Mouse (Mus musculus) skeletal muscle tissue, adult 2 months (tissue): ENCODE results near the gene Prrc2a.

Source experiments
- DNase-seq: peaks from one replicate; pipeline ENCODE4 v3.0.0-alpha.2; 2012; ENCODE audit warnings: low read depth, low spot score

The Prrc2a gene

GRCm38 (mm10) chr17:35163326-35164081 lies 1.2 kb downstream of the Prrc2a start:
- DNase-seq, result no peak

- no peak for DNase-seq
These were observed 2.0 kb downstream of the Prrc2a start for GRCm38 (mm10) chr17:35162730-35163129.

- no peak for DNase-seq
These were observed 2.6 kb downstream of the Prrc2a start for GRCm38 (mm10) chr17:35162121-35162520.

- DNase-seq, result no peak
These were observed 3.3 kb downstream of the Prrc2a start for GRCm38 (mm10) chr17:35161421-35161820.

- no peak for DNase-seq
These were observed 5.1 kb downstream of the Prrc2a start for GRCm38 (mm10) chr17:35159638-35160037.

GRCm38 (mm10) chr17:35158850-35159593 lies 5.7 kb downstream of the Prrc2a start:
- DNase-seq, result no peak

GRCm38 (mm10) chr17:35157661-35158175 lies 7.0 kb downstream of the Prrc2a start:
- DNase-seq, result no peak

- DNase-seq, result no peak
These were observed 7.4 kb downstream of the Prrc2a start for GRCm38 (mm10) chr17:35157254-35157653.

GRCm38 (mm10) chr17:35156461-35157200 lies 8.1 kb downstream of the Prrc2a start:
- no peak for DNase-seq

GRCm38 (mm10) chr17:35155451-35155850 lies 9.2 kb downstream of the Prrc2a start:
- DNase-seq, result no peak

- no peak for DNase-seq
These were observed 10.1 kb downstream of the Prrc2a start for GRCm38 (mm10) chr17:35154616-35155015.

GRCm38 (mm10) chr17:35153931-35154330 lies 10.8 kb downstream of the Prrc2a start:
- DNase-seq, result no peak

GRCm38 (mm10) chr17:35153077-35153476 lies 11.6 kb downstream of the Prrc2a start:
- no peak for DNase-seq

GRCm38 (mm10) chr17:35152121-35152520 lies 12.6 kb downstream of the Prrc2a start:
- no peak for DNase-seq

- no peak for DNase-seq
These were observed 16.6 kb downstream of the Prrc2a start for GRCm38 (mm10) chr17:35147922-35148639.

- DNase-seq, result no peak
These were observed 17.3 kb downstream of the Prrc2a start for GRCm38 (mm10) chr17:35147348-35147747.

GRCm38 (mm10) chr17:35146139-35146538 lies 18.6 kb downstream of the Prrc2a start:
- no peak for DNase-seq

- DNase-seq, result no peak
These were observed 22.7 kb downstream of the Prrc2a start for GRCm38 (mm10) chr17:35141971-35142370.

- DNase-seq, result no peak
These were observed 24.2 kb downstream of the Prrc2a start for GRCm38 (mm10) chr17:35140490-35140996.

- DNase-seq, result no peak
These were observed 25.4 kb downstream of the Prrc2a start for GRCm38 (mm10) chr17:35139269-35139668.
